Mouse (Mus musculus) adrenal gland, postnatal 4 days (tissue): ENCODE results near the gene Ttn. TPM values are rescaled to one million over a fixed set of nuclear protein-coding genes. Genes with fewer than 3 reads are reported as not detected.

Source experiments
- DNase-seq, 2 experiments: peaks; one replicate each; pipeline ENCODE4 v3.0.0; 2021 to 2022; ENCODE audit warnings: low spot score in 2 of 2, mixed read lengths in 2 of 2
- total RNA-seq, 2 experiments: library from RNA; stranded (reverse); gene quantifications; 2 replicates each; pipeline ENCODE4 v1.2.3; 2021

The Ttn gene
- total RNA-seq, 2 experiments from 2014 or later, result 35.7 to 175 TPM

DNA sequence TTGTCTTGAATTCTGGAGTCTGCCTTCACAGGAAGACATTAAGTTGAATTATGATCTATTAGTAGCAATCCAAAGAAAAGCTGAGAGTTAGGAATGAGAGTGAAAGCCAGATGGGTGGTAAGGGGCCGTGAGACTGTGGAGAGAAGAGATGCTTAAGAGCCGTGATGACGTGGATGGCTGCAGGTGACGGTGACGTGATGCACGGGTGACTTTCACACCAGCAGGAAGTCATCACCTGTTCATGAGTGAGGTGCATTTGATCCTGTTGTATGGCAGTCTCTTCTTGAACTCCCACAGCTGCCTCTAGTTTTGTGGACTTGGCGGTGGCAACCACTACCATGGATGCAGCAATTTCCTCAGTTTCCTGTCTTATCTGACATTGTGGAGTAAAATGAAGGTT is 16.8 kb downstream of the Ttn start:
- DNase-seq, result no peak

- no peak for DNase-seq
These were observed 20.3 kb downstream of the Ttn start for GRCm38 (mm10) chr2:76962045-76962432.

- DNase-seq, result no peak
These were observed 20.8 kb downstream of the Ttn start for GRCm38 (mm10) chr2:76961420-76962044.

DNA sequence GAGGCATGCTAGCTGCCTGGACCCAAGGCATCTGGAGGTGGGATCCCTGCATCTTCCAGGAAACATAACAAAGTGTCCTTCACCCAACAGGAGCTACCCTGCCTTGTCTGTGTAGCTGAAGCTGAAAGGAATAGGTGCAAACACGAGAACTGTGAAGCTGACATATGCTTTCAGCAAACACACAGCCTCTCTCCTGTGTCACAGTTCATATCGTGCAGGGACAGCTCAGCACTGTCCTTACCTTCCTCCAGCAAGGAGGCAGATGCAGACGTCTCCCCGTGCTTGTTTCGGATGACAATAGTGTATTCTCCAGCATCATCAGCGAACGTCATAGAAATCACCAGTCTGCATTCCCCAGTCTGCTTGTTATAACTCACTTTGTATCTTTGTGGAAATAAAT is 32.6 kb downstream of the Ttn start:
- DNase-seq, result no peak

- DNase-seq, result no peak
These were observed 43.8 kb downstream of the Ttn start for GRCm38 (mm10) chr2:76938515-76938914.

DNA sequence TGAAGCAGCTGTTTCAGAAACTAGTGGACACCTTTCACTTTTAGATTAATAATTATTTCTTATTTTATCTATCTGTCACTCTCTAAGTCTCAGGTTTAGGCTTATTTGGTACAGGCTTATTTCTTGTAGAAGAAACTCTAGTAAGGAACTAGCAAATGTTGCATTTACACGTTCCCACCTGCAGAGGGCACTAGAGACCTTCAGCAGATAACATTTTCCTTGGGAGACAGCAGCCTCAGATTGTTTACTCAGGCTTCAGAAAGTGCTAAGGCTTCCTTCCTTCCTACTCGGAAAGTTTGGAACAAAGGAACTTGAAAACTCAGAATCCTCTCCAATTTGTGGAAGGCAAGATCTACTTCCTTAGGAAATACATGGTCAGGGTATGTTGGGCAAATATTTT is 52.6 kb downstream of the Ttn start:
- DNase-seq, result no peak

GRCm38 (mm10) chr2:76928816-76929215 is 53.5 kb downstream of the Ttn start:
- no peak for DNase-seq

DNA sequence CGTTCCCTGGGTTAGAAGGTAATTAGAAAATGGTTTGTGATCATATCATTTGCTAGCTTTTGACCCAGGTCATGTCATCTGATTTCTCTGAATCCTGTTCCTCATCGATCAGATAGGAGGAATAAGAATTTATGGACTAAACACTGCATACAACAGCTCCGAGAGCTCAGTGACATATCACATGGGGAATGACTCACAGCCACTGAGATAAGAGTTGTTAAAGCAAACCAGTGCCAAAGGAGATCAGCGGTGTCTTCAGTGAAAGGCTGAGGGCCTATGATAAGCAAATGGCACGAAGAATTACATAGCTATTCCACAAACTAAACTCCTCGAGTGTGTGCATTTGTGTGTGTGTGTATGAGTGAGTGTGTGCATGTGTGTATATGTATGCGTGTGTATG is 54.0 kb downstream of the Ttn start:
- no peak for DNase-seq

DNA sequence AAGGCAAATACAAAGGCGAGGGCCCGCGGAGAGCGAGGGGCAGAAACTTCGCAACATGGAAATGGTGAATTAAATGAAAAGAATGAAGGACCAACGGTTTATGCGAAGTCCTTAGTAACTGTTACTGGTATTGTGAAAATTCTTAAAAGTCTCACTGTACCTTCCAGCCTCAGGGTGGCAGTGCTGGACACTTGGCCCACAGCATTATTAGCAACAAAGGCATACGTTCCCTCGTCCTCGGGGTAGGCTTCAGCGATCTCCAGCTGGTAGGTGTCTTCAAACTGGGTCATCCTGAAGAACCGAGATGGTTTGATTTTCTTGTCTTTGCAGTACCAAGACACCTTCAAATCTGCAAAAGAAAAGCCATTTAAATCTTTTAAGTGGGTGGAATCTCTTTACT is 55.4 kb downstream of the Ttn start:
- DNase-seq, result no peak

DNA sequence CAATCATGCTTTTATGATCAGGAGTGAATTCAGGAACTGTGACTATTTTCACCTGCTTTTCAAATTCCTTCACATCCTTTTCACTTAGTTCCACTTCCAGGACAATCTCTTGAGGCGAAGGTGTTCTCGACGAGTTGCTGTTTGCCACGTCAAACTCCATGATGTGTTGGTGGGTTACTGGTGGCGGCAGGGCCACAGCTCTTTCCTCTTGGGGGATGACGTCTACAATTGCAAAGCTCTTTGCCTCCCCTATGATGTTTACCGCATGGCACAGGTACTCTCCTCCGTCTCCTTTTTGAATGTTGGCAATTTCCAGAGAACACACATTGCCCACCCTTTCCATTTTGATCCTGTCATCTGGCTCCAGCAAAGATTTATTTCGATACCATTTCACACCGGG is 67.4 kb downstream of the Ttn start:
- DNase-seq, result no peak

DNA sequence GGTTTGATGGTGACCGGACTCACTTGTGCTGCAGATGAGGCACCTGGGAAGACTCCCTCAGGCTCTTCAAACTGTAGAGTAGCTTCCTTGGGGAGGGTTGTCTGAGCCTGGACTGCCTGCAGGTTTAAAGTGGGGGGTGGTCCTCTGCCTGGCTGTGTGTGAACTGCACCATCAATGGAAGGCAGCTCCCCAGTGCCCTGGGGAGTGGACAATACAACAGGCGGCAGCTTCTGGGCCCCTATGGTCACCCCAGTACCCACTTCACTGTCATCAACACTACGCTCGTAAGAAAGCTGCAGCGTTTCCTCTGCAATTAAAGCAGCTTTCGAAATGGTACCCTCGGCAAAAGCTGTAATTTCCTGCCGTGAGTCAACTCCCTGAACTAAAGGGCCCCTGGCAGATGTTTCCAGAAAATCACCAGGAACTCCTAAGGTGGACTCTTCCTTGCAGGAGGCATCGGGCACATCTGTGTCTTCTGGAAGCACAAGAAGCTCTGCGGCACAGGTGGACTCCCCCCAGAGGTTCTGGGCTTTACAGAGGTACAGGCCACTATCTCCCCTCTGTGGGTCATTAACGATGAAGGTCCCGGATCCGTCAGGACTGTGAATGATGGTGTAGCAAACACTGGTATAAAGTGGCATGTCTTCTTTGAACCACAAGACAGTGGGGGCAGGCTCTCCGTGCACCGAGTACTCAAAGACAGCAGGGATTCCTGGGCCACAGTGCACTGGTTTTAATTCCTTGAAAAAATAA is 73.5 kb downstream of the Ttn start:
- DNase-seq, result no peak

GRCm38 (mm10) chr2:76903351-76903750 is 79.0 kb downstream of the Ttn start:
- no peak for DNase-seq

DNA sequence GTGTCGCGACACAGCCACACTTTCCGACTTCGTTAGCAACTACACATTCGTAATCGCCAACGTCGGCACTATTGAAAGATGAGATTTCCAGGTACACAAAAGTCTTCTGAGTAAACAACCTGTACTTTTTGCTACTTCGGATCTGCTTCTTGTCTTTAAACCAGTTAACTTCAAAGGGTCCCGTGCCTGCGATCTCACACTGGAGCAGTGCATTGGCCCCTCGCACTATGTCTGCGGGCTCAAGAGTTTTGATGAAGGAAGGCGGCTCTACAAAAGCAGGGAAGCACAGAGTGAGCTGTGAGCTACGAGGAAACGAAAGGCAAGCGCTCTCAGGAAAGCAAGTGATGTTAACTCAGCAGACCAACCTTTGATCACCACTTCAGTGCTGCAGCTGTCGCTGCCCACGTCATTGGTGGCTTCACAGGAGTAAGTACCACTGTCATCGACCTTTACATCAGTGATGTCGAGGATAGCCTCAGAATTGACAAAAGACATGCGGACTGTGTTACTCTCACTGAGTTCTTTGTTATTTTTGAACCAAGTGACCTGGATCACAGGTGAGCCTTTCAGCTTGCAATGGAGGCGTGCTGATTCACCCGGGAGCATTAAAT is 80.8 kb downstream of the Ttn start:
- no peak for DNase-seq

GRCm38 (mm10) chr2:76899886-76900285 is 82.5 kb downstream of the Ttn start:
- DNase-seq, result no peak

DNA sequence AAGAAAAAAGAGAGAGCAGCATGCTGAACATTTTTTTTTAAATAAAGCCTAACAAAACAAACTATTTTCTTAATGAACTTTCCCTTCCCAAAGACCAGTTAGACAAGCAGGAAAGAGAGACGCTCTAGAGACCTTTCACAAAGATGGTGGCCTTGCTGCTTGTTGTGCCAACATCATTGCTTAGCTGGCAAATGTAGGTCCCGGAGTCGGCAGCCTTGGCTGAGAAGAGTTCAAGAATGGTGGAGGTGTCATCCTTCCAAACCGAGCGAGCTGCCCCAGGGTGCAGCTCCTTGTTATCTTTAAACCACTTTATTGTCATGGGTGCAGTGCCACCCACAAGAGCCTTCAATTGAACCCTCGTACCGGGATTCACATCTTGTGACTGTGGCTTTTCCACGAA is 85.4 kb downstream of the Ttn start:
- no peak for DNase-seq

GRCm38 (mm10) chr2:76895327-76895726 is 87.0 kb downstream of the Ttn start:
- DNase-seq, result no peak

- DNase-seq, result no peak
These were observed 93.6 kb downstream of the Ttn start for GRCm38 (mm10) chr2:76888721-76889120.

GRCm38 (mm10) chr2:76885855-76886254 is 96.5 kb downstream of the Ttn start:
- DNase-seq, result no peak

- DNase-seq, result no peak
These were observed 100.9 kb downstream of the Ttn start for GRCm38 (mm10) chr2:76881406-76881805.

DNA sequence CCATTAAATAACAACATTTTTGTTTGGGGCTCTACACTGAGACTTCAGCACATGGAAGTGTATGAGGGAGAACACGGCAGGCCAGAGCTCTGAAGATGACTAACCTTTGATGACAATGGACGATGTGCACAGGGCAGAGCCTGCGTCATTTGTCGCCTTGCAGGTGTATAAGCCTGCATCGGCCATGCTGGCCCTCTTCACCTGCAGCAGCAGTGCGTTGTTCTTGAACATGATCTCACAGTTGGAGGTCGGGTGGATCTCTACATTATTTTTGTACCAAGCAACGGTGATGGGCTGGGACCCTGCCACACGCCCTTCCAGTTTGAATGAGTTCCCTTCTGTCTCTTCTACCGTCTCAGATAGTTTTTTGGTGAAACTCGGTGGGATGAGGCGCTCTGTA is 106.8 kb downstream of the Ttn start:
- no peak for DNase-seq

GRCm38 (mm10) chr2:76866928-76867327 is 115.4 kb downstream of the Ttn start:
- no peak for DNase-seq

DNA sequence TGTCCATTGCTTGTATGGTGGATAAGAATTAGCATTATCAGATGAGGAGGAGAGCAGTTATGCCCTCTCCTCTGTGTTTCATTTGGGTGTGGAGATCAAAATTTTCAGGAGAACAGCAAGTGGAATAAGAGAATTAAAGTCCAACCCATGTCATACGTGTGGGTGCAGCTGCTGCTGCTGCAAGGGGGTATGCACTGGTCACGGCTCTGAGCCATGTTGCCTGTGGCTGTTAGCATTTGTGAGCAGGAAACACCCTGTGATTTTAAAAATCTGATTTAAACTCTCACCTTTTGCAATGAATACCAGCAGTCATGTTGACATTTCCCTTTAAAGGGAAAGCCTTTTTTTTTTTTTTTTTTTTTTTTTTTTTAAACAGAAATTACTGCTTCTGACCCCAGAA is 116.8 kb downstream of the Ttn start:
- DNase-seq, result no peak

- DNase-seq, result no peak
These were observed 121.0 kb downstream of the Ttn start for GRCm38 (mm10) chr2:76861327-76861726.
